Mouse (Mus musculus) G1E (cell line): ENCODE measurements at regions not wholly inside any gene's neighbourhood (a gene's known extent, or its start where the extent isn't known, plus 50 kb on each side); places are given as distances from the start of the nearest gene placed in this dataset.

ENCODE experiments used
- ATAC-seq: 2 replicates; pipeline ENCODE4 v1.8.0; 2016; ENCODE audit warnings: mild to moderate bottlenecking; ENCODE audit not compliant: insufficient number of reproducible peaks, poor library complexity, low FRiP score, severe bottlenecking; ENCODE audit errors: extremely low read depth
- DNase-seq: peaks from one replicate; pipeline ENCODE4 v3.0.0; 2012; ENCODE audit warnings: low spot score
- H3K27me3 ChIP-seq: 2 replicates; pipeline ENCODE4 v1.6.1; 2012; ENCODE audit warnings: mild to moderate bottlenecking, low read length, inconsistent platforms; ENCODE audit not compliant: insufficient read depth
- H3K36me3 ChIP-seq: replicated peaks from 2 replicates; pipeline ENCODE3; 2012; ENCODE audit warnings: mild to moderate bottlenecking, inconsistent platforms
- H3K4me1 ChIP-seq: 2 replicates; pipeline ENCODE4 v1.6.1; 2012; ENCODE audit warnings: low read depth, low read length, inconsistent platforms, mixed read lengths; ENCODE audit not compliant: insufficient read depth
- H3K4me3 ChIP-seq: 2 replicates; pipeline ENCODE4 v1.5.1; 2012; ENCODE audit warnings: low read depth, mild to moderate bottlenecking, inconsistent platforms, low read length, moderate library complexity, mixed read lengths
- H3K9me3 ChIP-seq: replicated peaks from 2 replicates; pipeline ENCODE4 v1.6.1; 2012; ENCODE audit warnings: inconsistent platforms
- CTCF ChIP-seq: IDR thresholded peaks from 2 replicates; pipeline ENCODE4 v1.5.1; 2012; ENCODE audit warnings: low read depth, low read length, inconsistent platforms, mixed read lengths
- GATA1 ChIP-seq: IDR thresholded peaks from 2 replicates; pipeline ENCODE4 v1.6.1; 2012; ENCODE audit warnings: borderline replicate concordance, low read length, inconsistent platforms, mixed read lengths
- GATA2 ChIP-seq: IDR thresholded peaks from 2 replicates; pipeline ENCODE4 v1.6.1; 2012; ENCODE audit warnings: low read depth, low read length, inconsistent platforms, borderline replicate concordance
- POLR2AphosphoS5 ChIP-seq: IDR thresholded peaks from 2 replicates; pipeline ENCODE4 v1.6.1; 2012; ENCODE audit warnings: low read depth, low read length, inconsistent platforms; ENCODE audit not compliant: insufficient replicate concordance
- TAL1 ChIP-seq: conservative IDR thresholded peaks from 2 replicates; pipeline ENCODE4 v1.6.1; 2012; ENCODE audit warnings: low read depth, low read length, inconsistent platforms, mixed read lengths

- ATAC-seq (no peak), DNase-seq (no peak)
- no peak for TF ChIP-seq CTCF
- TF ChIP-seq GATA1: no peak
- no peak for TF ChIP-seq POLR2AphosphoS5
- TF ChIP-seq GATA2: no peak
- TF ChIP-seq TAL1: no peak
- H3K36me3 ChIP-seq: no peaks in the 10 kb centered on the region
- no peak overlapping the region for H3K4me3 ChIP-seq
- no peaks in the 10 kb centered on the region for H3K4me1 ChIP-seq
- H3K27me3 ChIP-seq: no peaks in the 10 kb centered on the region
- no peaks in the 10 kb centered on the region for H3K9me3 ChIP-seq
Measured at GRCm38 (mm10) chr13:47374583-47374982, 252.1 kb downstream of the Rnf144b start.

- no peaks in the 10 kb centered on the region for H3K27me3 ChIP-seq
- H3K36me3 ChIP-seq: no peaks in the 10 kb centered on the region
- ATAC-seq (no peak), DNase-seq (no peak)
- H3K4me3 ChIP-seq: no peak overlapping the region
- TF ChIP-seq POLR2AphosphoS5 (no peak), CTCF (no peak), GATA1 (no peak), TAL1 (no peak), GATA2 (no peak)
- H3K9me3 ChIP-seq: no peaks in the 10 kb centered on the region
- no peaks in the 10 kb centered on the region for H3K4me1 ChIP-seq
Measured at GRCm38 (mm10) chr13:47391023-47391422, 268.6 kb downstream of the Rnf144b start.

GRCm38 (mm10) chr13:47397726-47398350, 275.4 kb downstream of the Rnf144b start:
- no peak for TF ChIP-seq CTCF
- TF ChIP-seq GATA1: no peak
- no peak for TF ChIP-seq TAL1
- TF ChIP-seq GATA2: no peak
- TF ChIP-seq POLR2AphosphoS5: no peak
- H3K9me3 ChIP-seq: no peaks in the 10 kb centered on the region
- DNase-seq (no peak), ATAC-seq (no peak)
- H3K4me1 ChIP-seq: no peaks in the 10 kb centered on the region
- H3K4me3 ChIP-seq: no peak overlapping the region
- H3K27me3 ChIP-seq: no peaks in the 10 kb centered on the region
- no peaks in the 10 kb centered on the region for H3K36me3 ChIP-seq

- ATAC-seq (no peak), DNase-seq (no peak)
- H3K27me3 ChIP-seq: no peaks in the 10 kb centered on the region
- H3K36me3 ChIP-seq: no peaks in the 10 kb centered on the region
- no peak overlapping the region for H3K4me3 ChIP-seq
- no peaks in the 10 kb centered on the region for H3K9me3 ChIP-seq
- TF ChIP-seq CTCF (no peak), TAL1 (no peak), GATA1 (no peak), GATA2 (no peak), POLR2AphosphoS5 (no peak)
- no peaks in the 10 kb centered on the region for H3K4me1 ChIP-seq
Measured at GRCm38 (mm10) chr13:47398976-47399375, 276.5 kb downstream of the Rnf144b start.

GRCm38 (mm10) chr13:47413261-47413660, 290.8 kb downstream of the Rnf144b start:
- no peak for TF ChIP-seq TAL1
- no peak for TF ChIP-seq GATA1
- no peak for TF ChIP-seq CTCF
- TF ChIP-seq POLR2AphosphoS5: no peak
- no peaks in the 10 kb centered on the region; the same call in 1 of the 2 replicates for H3K27me3 ChIP-seq

GRCm38 (mm10) chr13:47413940-47414339, 291.5 kb downstream of the Rnf144b start:
- H3K4me3 ChIP-seq: no peak overlapping the region
- H3K27me3 ChIP-seq: no peaks in the 10 kb centered on the region
- no peaks in the 10 kb centered on the region for H3K36me3 ChIP-seq
- H3K9me3 ChIP-seq: peaks cover 9% of the 10 kb centered on the region
- TF ChIP-seq GATA2 (no peak), TAL1 (no peak), GATA1 (no peak), POLR2AphosphoS5 (no peak), CTCF (no peak)
- ATAC-seq: no peak
- H3K4me1 ChIP-seq: no peaks in the 10 kb centered on the region
- DNase-seq: no peak

More at GRCm38 (mm10) chr13:47413261-47413660, 290.8 kb downstream of the Rnf144b start:
- Histone ChIP-seq H3K9me3 (peaks cover 14% of the 10 kb centered on the region), H3K4me3 (no peak overlapping the region), H3K36me3 (no peaks in the 10 kb centered on the region), H3K4me1 (no peaks in the 10 kb centered on the region)
- DNase-seq: no peak
- no peak for ATAC-seq
